Comparison of ENCODE assay signal across 22 mouse cellular contexts in the genomic region with DNA sequence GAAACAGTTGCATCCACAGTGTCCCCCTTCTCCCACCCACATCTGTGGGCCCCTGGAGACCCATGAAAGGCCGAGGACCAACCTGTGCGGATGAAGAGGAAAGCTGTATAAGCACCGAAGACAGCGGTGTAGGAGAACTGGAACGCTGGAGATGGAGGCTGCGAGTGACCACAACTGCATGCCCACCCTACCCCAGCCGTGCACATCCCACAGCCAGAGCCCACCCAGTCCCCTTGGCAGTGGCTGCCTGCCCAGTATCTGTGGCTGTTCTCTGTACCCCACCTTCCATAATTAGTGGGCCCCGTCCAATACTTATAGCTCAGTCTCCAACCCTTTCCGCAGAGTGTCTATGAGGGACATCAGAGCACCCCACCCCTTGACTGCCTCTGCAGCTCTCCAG. TPM values are rescaled to one million over a fixed set of nuclear protein-coding genes. Genes with fewer than 3 reads are reported as not detected.
"Had no signal": no experiment of that assay in that cellular context is flagged by ENCODE, and none has a peak within 500 bp of the region (broad histone marks: within the 10 kb centered on the region; RNA-seq: fewer than 3 reads in every experiment).

No protein-coding gene starts in this region.

- H3K9me3 ChIP-seq: kidney, embryonic 15.5 days; limb, embryonic 12.5 days; limb, embryonic 15.5 days; midbrain, embryonic 13.5 days; neural tube, embryonic 13.5 days; stomach, embryonic 15.5 days had no signal

- H3K27ac ChIP-seq: kidney, embryonic 15.5 days; left cerebral cortex, adult 2 months; limb, embryonic 12.5 days; limb, embryonic 15.5 days; liver, embryonic 14.5 days; macrophage; midbrain, embryonic 13.5 days; neural tube, embryonic 13.5 days; stomach, embryonic 15.5 days had no signal

- H3K9ac ChIP-seq: kidney, embryonic 15.5 days; limb, embryonic 12.5 days; limb, embryonic 15.5 days; liver, embryonic 14.5 days; liver, postnatal 0 days; midbrain, embryonic 13.5 days; stomach, embryonic 15.5 days had no signal

- H3K4me2 ChIP-seq: kidney, embryonic 15.5 days; limb, embryonic 12.5 days; limb, embryonic 15.5 days; liver, embryonic 11.5 days; lung, embryonic 14.5 days; stomach, embryonic 15.5 days had no signal

- H3K4me3 ChIP-seq: kidney, embryonic 15.5 days; left cerebral cortex, adult 2 months; limb, embryonic 12.5 days; limb, embryonic 15.5 days; neural tube, embryonic 13.5 days; stomach, embryonic 15.5 days had no signal

- ATAC-seq: liver, postnatal 0 days; lung, postnatal 0 days; midbrain, embryonic 13.5 days had no signal

- DNase-seq: kidney, adult 8-10 months; kidney, postnatal 10 days; kidney, postnatal 36 days; layer of hippocampus, postnatal 36 days; liver, postnatal 0 days; lung, embryonic 14.5 days; retina, postnatal 1 day; right cerebral cortex, postnatal 25 days; spleen, adult 18-20 months; thymus, postnatal 25 days had no signal

- H3K27me3 ChIP-seq: kidney, embryonic 15.5 days; limb, embryonic 12.5 days; limb, embryonic 15.5 days; midbrain, embryonic 13.5 days; neural tube, embryonic 13.5 days; stomach, embryonic 15.5 days had no signal

RNA-seq across cellular contexts. Expression of a gene that starts 8.0 kb away (rescaled TPM):
- total RNA-seq: neutrophil, adult 5-6 weeks had no signal
